Mouse (Mus musculus) limb, embryonic 12.5 days (tissue): ENCODE measurements around the gene 1700001P01Rik. TPM values are rescaled to one million over a fixed set of nuclear protein-coding genes. Genes with fewer than 3 reads are reported as not detected.
A peak's percentile ranks its signal among the peaks of the same experiment; 100 is the strongest.

Source experiments
- ATAC-seq: fragments of 200-750 bp; cut with Nextera tagmentation; 2 replicates; pipeline ENCODE4 v1.8.0; 2017; ENCODE audit warnings: low read depth, moderate TSS enrichment; ENCODE audit not compliant: insufficient number of reproducible peaks, insufficient read depth, low FRiP score, low TSS enrichment
- H3K27ac ChIP-seq: fragments of 300-500 bp; sonication (generic); 2 replicates; pipeline ENCODE4 v1.5.1; 2016; ENCODE audit warnings: mild to moderate bottlenecking, moderate library complexity
- H3K27me3 ChIP-seq: fragments of 300-500 bp; sonication (generic); 2 replicates; pipeline ENCODE4 v1.6.1; 2016; ENCODE audit warnings: mild to moderate bottlenecking, moderate library complexity
- H3K36me3 ChIP-seq: fragments of 300-500 bp; sonication (generic); 2 replicates; pipeline ENCODE4 v1.6.1; 2016; ENCODE audit warnings: mild to moderate bottlenecking, moderate library complexity
- H3K4me1 ChIP-seq: fragments of 300-500 bp; sonication (generic); replicated peaks from 2 replicates; pipeline ENCODE4 v1.6.1; 2016
- H3K4me2 ChIP-seq: fragments of 300-500 bp; sonication (generic); 2 replicates; pipeline ENCODE4 v1.6.1; 2016; ENCODE audit warnings: mild to moderate bottlenecking, moderate library complexity
- H3K4me3 ChIP-seq: fragments of 300-500 bp; sonication (generic); replicated peaks from 2 replicates; pipeline ENCODE4 v1.5.1; 2016; ENCODE audit warnings: mild to moderate bottlenecking
- H3K9ac ChIP-seq: fragments of 300-500 bp; sonication (generic); replicated peaks from 2 replicates; pipeline ENCODE4 v1.6.1; 2016; ENCODE audit warnings: mild to moderate bottlenecking, moderate library complexity
- H3K9me3 ChIP-seq: fragments of 300-500 bp; sonication (generic); 2 replicates; pipeline ENCODE4 v1.6.1; 2016; ENCODE audit warnings: mild to moderate bottlenecking, moderate library complexity
- WGBS: fragments of 180-500 bp; shearing (Covaris S2); methylation state at CpG from one replicate; pipeline ENCODE4 v1.1.7; 2016; 5-methylcytosine and 5-hydroxymethylcytosine counted together
- polyA plus RNA-seq: library from polyadenylated mRNA; unstranded; fragments of >200 nt; fragmentation: Nextera tagmentation; extraction: Ambion mirVana; gene quantifications from 2 replicates; pipeline ENCODE4 v1.2.1, GENCODE M21; 2016

The 1700001P01Rik gene
- polyA plus RNA-seq, 1 experiment from 2014 or later, result not detected

GRCm38 (mm10) chr11:97789727-97790126, 14.0 kb upstream of the 1700001P01Rik start:
- WGBS, result 88% methylated on average over 5 of the region's 5 CpGs
- H3K27ac ChIP-seq, result no peak overlapping the region
- ATAC-seq, result no peak
- no peaks in the 10 kb centered on the region for H3K36me3 ChIP-seq
- H3K4me1 ChIP-seq, result no peaks in the 10 kb centered on the region
- H3K4me2 ChIP-seq, result no peak overlapping the region
- H3K9me3 ChIP-seq, result no peaks in the 10 kb centered on the region
- no peak overlapping the region for H3K9ac ChIP-seq
- no peaks in the 10 kb centered on the region for H3K27me3 ChIP-seq
- H3K4me3 ChIP-seq, result no peak overlapping the region

DNA sequence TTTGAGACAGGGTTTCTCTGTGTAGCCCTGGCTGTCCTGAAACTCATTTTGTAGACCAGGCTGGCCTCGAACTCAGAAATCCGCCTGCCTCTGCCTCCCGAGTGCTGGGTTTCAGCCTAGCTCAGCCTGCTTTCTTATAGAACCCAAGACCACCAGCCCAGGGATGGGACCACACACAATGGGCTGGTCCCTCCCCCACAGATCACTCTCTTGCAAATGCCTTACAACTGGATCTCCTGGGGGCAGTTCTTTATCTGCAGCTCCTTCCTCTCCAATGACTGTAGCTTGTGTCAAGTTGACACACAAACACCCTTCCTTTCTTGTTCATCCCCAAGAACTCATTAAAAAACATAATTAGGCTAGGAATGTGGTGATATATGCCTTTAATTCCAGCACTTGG, 12.2 kb upstream of the 1700001P01Rik start:
- Histone ChIP-seq H3K36me3 (no peaks in the 10 kb centered on the region), H3K4me3 (no peak overlapping the region), H3K9me3 (0 out of 2 replicates have a peak, but pooled peaks cover 2% of the 10 kb centered on the region), H3K4me2 (no peak overlapping the region), H3K27ac (no peak overlapping the region), H3K27me3 (no peaks in the 10 kb centered on the region), H3K9ac (no peak overlapping the region), H3K4me1 (peaks cover 3% of the 10 kb centered on the region; the same call in 1 of the 2 replicates)
- 91% methylated on average over 3 of the region's 3 CpGs for WGBS
- no peak for ATAC-seq

- Histone ChIP-seq H3K4me3 (peak overlapping the region; percentile 78), H3K36me3 (peaks cover 35% of the 10 kb centered on the region), H3K4me1 (peaks cover 20% of the 10 kb centered on the region), H3K9ac (peak overlapping the region; percentile 95), H3K27me3 (no peaks in the 10 kb centered on the region), H3K9me3 (0 out of 2 replicates have a peak, but pooled peaks cover 2% of the 10 kb centered on the region), H3K27ac (peak overlapping the region; percentile 66), H3K4me2 (peak overlapping the region; percentile 64)
- ATAC-seq, result no peak
- WGBS, result under 1% methylated on average over 10 of the region's 10 CpGs
Measured at GRCm38 (mm10) chr11:97782564-97782895, 6.8 kb upstream of the 1700001P01Rik start.

DNA sequence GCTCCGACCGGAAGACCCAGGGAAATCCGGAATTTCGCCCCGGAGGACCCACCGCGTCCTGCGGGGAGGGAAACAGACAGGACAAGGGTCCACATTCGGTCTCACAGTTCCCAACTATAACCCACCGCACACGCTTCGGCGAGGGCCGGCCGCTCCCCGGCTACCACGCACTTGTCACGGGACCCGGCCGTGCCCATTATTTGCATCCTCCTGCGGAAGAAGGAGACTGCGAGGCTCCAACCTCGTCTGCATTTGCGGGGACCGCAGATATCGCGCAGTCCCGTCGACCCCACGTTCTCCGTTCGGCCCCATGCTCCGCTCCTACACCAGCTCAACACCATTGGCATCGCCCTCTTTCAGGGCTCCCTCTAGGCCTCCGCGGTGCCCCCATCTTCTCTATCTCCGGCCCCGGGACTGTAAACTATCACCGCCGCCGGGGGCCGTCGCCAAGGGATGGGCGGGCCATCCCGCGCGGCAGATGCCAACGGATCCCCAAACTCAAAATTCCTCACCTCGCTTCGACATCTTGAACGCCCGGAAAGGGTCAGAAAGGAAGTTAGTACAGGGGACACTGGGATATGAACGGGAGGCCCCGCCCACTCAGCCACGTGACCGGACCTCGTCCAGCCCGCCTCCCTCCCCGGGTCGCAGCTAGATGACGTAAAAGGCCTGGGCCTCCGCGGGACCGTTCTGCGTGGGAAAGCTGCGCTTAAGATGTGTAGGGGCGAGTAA, 6.3 kb upstream of the 1700001P01Rik start, which contains the start of gene Rpl23:
Gene Rpl23 (minus strand): TSS at position 606 of the 732 bp plus-strand sequence.
- Histone ChIP-seq H3K4me2 (peak within 1 kb of the TSS; percentile 64), H3K9me3 (0 out of 2 replicates have a peak, but pooled peaks cover 2% of the 10 kb centered on the region), H3K4me3 (peak within 1 kb of the TSS; percentile 78), H3K36me3 (peaks cover 40% of the 10 kb centered on the region), H3K9ac (peak within 1 kb of the TSS; percentile 95), H3K27me3 (no peaks in the 10 kb centered on the region), H3K4me1 (peaks cover 20% of the 10 kb centered on the region), H3K27ac (peak within 1 kb of the TSS; percentile 96)
- ATAC-seq, result peak; percentile 92
- WGBS, result under 1% methylated on average over 67 of the region's 67 CpGs

- Histone ChIP-seq H3K4me2 (peak overlapping the region; percentile 64), H3K27me3 (no peaks in the 10 kb centered on the region), H3K36me3 (peaks cover 46% of the 10 kb centered on the region), H3K9ac (peak overlapping the region; percentile 95), H3K4me3 (peak overlapping the region; percentile 78), H3K27ac (peak overlapping the region; percentile 96; the same call in 1 of the 2 replicates), H3K4me1 (peaks cover 20% of the 10 kb centered on the region), H3K9me3 (0 out of 2 replicates have a peak, but pooled peaks cover 2% of the 10 kb centered on the region)
- WGBS, result 1% methylated on average over 11 of the region's 11 CpGs
- ATAC-seq, result no peak
Measured at GRCm38 (mm10) chr11:97781478-97781831, 5.7 kb upstream of the 1700001P01Rik start.

GRCm38 (mm10) chr11:97779968-97780701, 4.4 kb upstream of the 1700001P01Rik start:
- Histone ChIP-seq H3K27me3 (no peaks in the 10 kb centered on the region), H3K9ac (peak overlapping the region; percentile 95; the same call in 1 of the 2 replicates), H3K4me2 (peak overlapping the region; percentile 64), H3K36me3 (peaks cover 59% of the 10 kb centered on the region), H3K4me1 (peaks cover 20% of the 10 kb centered on the region), H3K9me3 (0 out of 2 replicates have a peak, but pooled peaks cover 2% of the 10 kb centered on the region), H3K4me3 (peak overlapping the region; percentile 78), H3K27ac (no peak overlapping the region)
- ATAC-seq, result no peak
- 81% methylated on average over 2 of the region's 2 CpGs for WGBS

DNA sequence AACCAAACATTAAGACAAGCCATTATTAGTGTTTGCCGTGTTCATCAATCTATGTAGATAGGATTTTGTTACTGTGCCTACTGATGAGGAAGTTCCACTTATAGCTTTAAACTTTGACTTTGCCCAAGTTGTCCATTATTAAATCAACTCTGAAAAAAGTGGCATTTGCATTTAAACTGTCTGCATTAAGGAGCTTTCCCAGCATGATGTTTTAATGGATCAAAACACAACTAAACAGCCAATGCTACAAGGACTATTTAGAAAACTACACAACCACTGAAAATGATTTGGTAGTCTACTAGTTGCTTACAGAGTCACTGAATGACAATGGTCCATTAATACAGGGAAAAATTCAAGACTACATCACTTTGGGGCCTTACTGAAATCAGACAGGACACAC, 3.2 kb upstream of the 1700001P01Rik start:
- WGBS, result 97% methylated on average over 1 of the region's 1 CpGs
- ATAC-seq, result no peak
- Histone ChIP-seq H3K27me3 (no peaks in the 10 kb centered on the region), H3K27ac (no peak overlapping the region), H3K4me2 (no peak overlapping the region), H3K9ac (no peak overlapping the region), H3K36me3 (peaks cover 62% of the 10 kb centered on the region), H3K4me1 (peaks cover 20% of the 10 kb centered on the region), H3K9me3 (no peaks in the 10 kb centered on the region), H3K4me3 (no peak overlapping the region)

- Histone ChIP-seq H3K27ac (no peak overlapping the region), H3K9ac (no peak overlapping the region), H3K4me2 (no peak overlapping the region), H3K27me3 (no peaks in the 10 kb centered on the region), H3K4me1 (peaks cover 15% of the 10 kb centered on the region), H3K4me3 (no peak overlapping the region), H3K9me3 (no peaks in the 10 kb centered on the region), H3K36me3 (peaks cover 62% of the 10 kb centered on the region)
- WGBS, result 36% methylated on average over 2 of the region's 2 CpGs
- ATAC-seq, result no peak
Measured at GRCm38 (mm10) chr11:97777129-97777529, 1.4 kb upstream of the 1700001P01Rik start.

DNA sequence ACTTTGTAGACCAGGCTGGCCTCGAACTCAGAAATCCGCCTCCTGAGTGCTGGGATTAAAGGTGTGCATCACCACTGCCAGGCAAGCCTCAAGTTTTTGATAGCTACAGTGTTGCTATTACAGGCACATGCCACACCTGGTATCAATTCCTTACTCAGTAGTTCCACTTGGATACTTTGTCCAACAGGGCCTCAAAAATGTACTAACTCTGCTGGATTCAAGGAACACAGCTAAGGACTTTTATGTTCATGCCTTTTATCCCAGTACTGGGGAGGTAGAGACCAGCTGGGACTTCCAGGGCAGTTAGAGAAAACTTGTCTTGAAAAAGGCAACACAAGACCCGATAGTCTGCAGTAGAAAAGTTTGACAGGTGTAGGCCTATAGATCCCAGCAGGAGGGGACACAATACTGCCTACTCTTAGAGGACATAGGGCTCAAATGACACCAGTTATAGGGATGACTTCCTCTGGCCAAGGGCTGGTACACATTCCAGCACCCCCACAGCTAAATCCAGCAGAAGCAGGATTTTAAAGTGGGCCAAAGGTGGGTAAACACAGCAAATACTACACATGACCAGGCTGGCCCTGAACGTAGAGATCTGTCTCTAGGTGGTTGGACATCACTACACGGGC, 895 bp upstream of the 1700001P01Rik start:
- Histone ChIP-seq H3K4me1 (peaks cover 15% of the 10 kb centered on the region), H3K4me2 (no peak overlapping the region), H3K9me3 (no peaks in the 10 kb centered on the region), H3K27me3 (no peaks in the 10 kb centered on the region), H3K9ac (no peak overlapping the region), H3K27ac (peak overlapping the region; percentile 5; the same call in 1 of the 2 replicates), H3K4me3 (no peak overlapping the region), H3K36me3 (peaks cover 62% of the 10 kb centered on the region)
- WGBS, result 63% methylated on average over 5 of the region's 5 CpGs
- ATAC-seq, result no peak

DNA sequence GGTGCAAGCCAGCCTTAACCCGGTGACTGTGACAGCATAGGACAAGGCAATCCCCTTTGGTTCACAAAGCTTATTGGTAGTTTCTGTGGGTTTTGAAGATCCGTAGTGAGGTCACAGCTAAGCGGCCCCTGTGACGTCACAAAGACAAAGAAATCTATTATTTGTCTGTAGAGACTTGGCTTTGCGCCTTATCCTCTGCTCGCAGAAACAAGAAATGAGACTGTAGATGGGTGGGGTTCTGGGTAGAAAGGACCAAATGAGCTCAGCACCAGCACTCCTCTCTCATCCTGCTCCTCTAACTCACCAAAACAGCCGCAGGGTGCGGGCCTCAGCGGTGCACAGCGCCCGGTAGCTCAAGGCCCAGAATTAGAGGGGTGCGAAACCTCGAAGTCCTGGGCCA, 532 bp downstream of the 1700001P01Rik start:
- Histone ChIP-seq H3K4me3 (no peak overlapping the region), H3K27me3 (no peaks in the 10 kb centered on the region), H3K4me2 (no peak overlapping the region), H3K9me3 (no peaks in the 10 kb centered on the region), H3K9ac (no peak overlapping the region), H3K27ac (no peak overlapping the region), H3K36me3 (peaks cover 53% of the 10 kb centered on the region), H3K4me1 (peaks cover 4% of the 10 kb centered on the region; the same call in 1 of the 2 replicates)
- no peak for ATAC-seq
- 76% methylated on average over 13 of the region's 13 CpGs for WGBS

GRCm38 (mm10) chr11:97771410-97771809, 4.3 kb downstream of the 1700001P01Rik start:
- WGBS, result 80% methylated on average over 14 of the region's 14 CpGs
- H3K9ac ChIP-seq, result no peak overlapping the region
- H3K9me3 ChIP-seq, result no peaks in the 10 kb centered on the region
- H3K36me3 ChIP-seq, result peaks cover 16% of the 10 kb centered on the region
- no peak overlapping the region for H3K4me3 ChIP-seq
- ATAC-seq, result no peak
- H3K4me1 ChIP-seq, result no peaks in the 10 kb centered on the region
- no peaks in the 10 kb centered on the region for H3K27me3 ChIP-seq
- H3K27ac ChIP-seq, result no peak overlapping the region
- H3K4me2 ChIP-seq, result no peak overlapping the region
